ENCODE assay signal across 19 mouse cellular contexts in the genomic region with DNA sequence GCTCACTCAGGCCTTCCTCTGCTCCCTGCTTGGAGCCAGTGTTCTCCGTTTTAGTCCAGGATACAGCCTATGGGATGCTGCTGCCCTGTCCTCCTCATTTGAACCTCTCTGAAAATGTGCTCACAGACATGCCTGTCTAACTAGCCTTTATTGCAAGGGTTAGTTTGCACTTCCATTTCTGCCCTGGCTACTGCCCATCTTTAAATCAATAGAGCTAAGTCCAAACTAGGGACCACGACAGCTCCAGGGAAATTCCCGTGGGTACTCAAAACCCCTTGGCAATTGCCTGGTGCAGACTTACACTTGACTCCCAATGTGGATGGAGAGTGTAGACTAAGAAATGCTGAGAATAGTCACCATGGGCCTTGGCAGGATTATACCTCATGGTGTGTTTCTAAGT.
"Had no signal": no experiment of that assay in that cellular context is flagged by ENCODE, and none has a peak within 500 bp of the region (broad histone marks: within the 10 kb centered on the region; RNA-seq: fewer than 3 reads in every experiment).

No protein-coding gene starts in this region.

- H3K36me3 ChIP-seq: kidney, embryonic 15.5 days; limb, embryonic 10.5 days; limb, embryonic 13.5 days; liver, embryonic 13.5 days; midbrain, embryonic 12.5 days; midbrain, embryonic 15.5 days; neural tube, embryonic 12.5 days; neural tube, embryonic 15.5 days had no signal

- H3K9me3 ChIP-seq: kidney, embryonic 15.5 days; limb, embryonic 10.5 days; limb, embryonic 13.5 days; liver, embryonic 13.5 days; midbrain, embryonic 12.5 days; midbrain, embryonic 15.5 days; neural tube, embryonic 12.5 days; neural tube, embryonic 15.5 days had no signal

- H3K4me1 ChIP-seq: liver, embryonic 13.5 days; midbrain, embryonic 12.5 days; neural tube, embryonic 12.5 days had no signal

- H3K9ac ChIP-seq: kidney, embryonic 15.5 days; limb, embryonic 13.5 days; liver, embryonic 13.5 days; midbrain, embryonic 12.5 days; midbrain, embryonic 15.5 days; neural tube, embryonic 12.5 days; neural tube, embryonic 15.5 days had no signal

- H3K4me3 ChIP-seq: kidney, embryonic 15.5 days; left cerebral cortex, adult 2 months; limb, embryonic 10.5 days; limb, embryonic 13.5 days; liver, embryonic 13.5 days; midbrain, embryonic 12.5 days; midbrain, embryonic 15.5 days; neural tube, embryonic 12.5 days; neural tube, embryonic 15.5 days had no signal

- H3K27ac ChIP-seq: kidney, embryonic 15.5 days; left cerebral cortex, adult 2 months; limb, embryonic 10.5 days; limb, embryonic 13.5 days; liver, embryonic 13.5 days; macrophage; midbrain, embryonic 12.5 days; midbrain, embryonic 15.5 days; neural tube, embryonic 12.5 days; neural tube, embryonic 15.5 days; stomach, postnatal 0 days had no signal

- H3K27me3 ChIP-seq: kidney, embryonic 15.5 days; limb, embryonic 13.5 days; liver, embryonic 13.5 days; midbrain, embryonic 12.5 days; midbrain, embryonic 15.5 days; neural tube, embryonic 12.5 days; neural tube, embryonic 15.5 days had no signal

- DNase-seq: layer of hippocampus, postnatal 36 days; liver; liver, embryonic 13.5 days; right cerebral cortex, adult 18-20 months; right cerebral cortex, postnatal 14 days; right cerebral cortex, postnatal 4 days; thymus, adult 2 months; thymus, postnatal 14 days; thymus, postnatal 4 days had no signal

- H3K4me2 ChIP-seq: kidney, embryonic 15.5 days; limb, embryonic 13.5 days; liver, embryonic 13.5 days; midbrain, embryonic 12.5 days; midbrain, embryonic 15.5 days; neural tube, embryonic 12.5 days; neural tube, embryonic 15.5 days had no signal

- ATAC-seq: midbrain, embryonic 15.5 days had no signal
